Mouse (Mus musculus) thymus, postnatal 4 days (tissue): ENCODE data around the gene Pfkm.

Experiments
- DNase-seq: peaks from one replicate; pipeline ENCODE4 v3.0.0; 2021

Pfkm gene

DNA sequence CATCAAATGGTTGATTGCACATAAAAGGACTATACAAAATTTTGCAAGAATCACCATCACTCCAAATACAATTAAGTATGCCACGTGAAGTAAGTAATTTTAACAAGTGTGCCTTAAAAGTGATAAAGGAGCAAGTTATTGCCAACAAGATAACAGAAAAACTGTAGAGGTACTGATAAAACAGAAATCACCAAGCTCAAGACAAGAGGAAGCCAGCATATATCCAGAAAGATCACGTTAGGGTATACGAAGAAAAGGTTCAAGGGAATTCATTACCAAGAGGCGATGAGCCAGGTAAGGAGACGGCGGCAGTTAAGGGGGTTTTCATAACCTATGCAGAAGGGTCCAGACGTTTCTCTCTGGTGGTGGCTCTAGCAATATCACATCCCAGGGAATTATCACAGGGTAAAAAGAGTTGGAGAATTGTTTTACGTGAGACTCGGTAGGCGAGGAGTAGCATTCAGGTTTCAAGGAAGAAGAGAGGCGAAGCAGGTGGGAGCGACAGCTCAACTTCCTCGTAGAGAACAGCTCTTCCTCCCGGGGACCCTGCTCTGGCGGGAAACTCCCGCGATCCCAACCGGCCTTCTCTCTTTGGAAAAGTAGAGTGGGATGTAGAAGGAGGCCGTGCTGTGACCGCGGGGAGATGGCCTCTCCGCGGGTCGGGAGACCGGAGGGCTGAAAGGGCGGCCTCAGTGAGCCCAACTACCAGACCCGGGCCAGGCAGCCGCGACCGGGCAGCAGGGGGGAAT, at the start of gene Pfkm:
Gene Pfkm (plus strand): TSS at position 218 of the 749 bp plus-strand sequence.
- DNase-seq = no peak

DNA sequence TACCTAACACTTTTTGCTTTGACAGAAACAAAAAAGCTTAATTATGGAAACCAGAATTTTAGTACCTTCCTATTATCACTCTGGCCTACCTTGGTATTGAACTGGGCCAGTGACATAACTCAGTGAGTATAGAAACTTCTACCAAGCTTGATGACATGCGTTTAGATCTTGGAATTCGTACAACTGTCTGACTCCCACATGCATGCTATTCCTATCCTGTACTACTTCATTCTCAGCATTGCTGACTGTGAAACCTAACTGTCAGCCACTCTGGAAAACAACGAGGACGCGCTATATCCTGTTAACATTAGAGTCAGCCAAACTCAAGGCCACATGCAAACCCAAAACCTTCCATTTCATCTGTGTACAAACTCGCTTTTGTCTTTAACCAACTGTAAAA, 48.4 kb upstream of the Pfkm start:
- no peak for DNase-seq

DNA sequence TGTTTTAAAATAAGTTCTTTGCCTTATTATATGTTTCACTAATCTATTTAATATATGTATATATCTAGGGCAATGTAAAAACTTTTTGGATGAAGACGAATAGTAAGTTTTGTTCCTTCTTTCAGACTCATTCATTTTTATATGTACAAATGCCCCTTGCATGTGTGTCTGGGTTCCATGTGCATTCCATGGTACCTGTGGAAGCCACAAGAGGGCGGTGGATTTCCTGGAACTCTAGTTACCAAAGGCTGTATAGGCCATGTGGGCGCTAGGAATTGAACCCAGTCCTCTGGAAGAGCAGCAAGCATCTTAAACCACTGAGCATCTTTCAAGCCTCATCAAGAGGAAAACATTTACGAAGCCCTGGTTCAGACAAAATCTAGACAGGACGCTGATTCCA, 48.0 kb upstream of the Pfkm start:
- DNase-seq = peak; percentile 20

DNA sequence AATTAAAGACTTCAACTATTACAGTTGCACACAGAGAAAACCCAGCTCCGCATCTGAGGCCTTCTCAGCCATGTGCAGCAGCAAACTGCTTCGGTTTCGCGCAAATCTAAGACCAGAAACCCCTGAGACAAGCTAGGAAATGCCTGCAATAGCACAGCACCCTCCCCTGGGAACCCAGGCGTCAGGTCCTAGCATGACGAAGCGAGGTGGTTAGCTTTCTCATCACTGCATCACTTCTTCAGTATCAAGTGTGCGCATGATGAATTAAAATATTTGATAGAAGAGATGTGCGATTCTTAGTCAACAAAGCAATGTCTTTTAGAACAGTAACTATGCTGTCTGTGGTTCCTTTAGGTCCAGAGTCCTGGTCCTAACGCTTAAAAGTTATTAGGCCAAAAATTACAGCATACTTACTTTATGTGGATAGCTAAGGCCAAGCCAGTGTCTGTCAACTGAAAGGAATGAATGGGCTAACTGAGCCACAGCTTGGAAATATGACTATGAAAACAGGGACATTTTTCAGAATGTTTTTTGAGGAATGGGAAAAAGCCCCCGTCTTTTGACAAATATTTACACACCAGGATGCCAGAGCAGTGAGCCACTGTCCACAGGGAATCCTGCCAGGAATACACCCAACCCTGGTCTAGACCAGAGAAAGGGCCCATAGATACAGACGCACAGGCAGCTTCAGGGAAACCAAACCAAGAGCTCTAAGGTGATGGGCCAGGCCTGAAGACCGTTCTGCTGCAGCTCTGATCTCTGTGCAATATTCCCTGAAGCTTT, 43.3 kb upstream of the Pfkm start:
- no peak for DNase-seq

DNA sequence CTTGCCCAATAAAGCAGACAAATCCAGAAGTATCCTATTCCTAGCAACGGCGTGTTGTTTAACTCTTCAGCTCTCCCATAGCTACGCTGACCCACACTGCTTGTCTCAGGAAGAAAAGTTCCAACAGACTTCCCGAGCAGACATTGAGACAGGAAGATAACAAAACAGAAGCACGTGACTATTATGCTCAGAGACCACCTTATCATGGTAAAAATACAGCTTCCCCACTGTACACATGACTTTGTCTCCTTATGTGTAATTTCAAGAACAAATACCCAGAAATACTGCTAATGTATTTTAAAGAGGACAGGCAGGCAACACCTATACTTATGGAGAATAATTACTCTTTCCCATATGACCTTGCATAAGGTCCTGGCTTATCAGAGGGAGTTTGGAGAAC, 40.7 kb upstream of the Pfkm start:
- no peak for DNase-seq

DNA sequence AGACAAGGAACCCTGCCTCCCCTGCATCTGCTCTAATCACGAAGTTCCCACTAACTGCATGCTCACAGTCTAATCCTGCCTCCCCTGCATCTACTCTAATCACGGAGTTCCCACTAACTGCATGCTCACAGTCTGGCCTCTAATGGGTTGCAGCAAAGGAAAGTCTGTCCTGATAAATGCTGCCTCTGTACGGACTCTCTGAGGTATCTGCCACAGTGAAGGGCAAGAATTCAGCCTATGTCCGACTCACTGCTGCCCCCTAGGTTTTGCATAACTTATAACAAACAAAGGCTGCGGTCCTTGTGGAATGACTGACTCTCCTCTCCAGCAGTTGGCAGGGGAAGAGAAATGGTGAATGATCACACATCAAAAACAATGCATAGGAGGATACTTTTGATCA, 37.1 kb upstream of the Pfkm start:
- DNase-seq = peak; percentile 53

DNA sequence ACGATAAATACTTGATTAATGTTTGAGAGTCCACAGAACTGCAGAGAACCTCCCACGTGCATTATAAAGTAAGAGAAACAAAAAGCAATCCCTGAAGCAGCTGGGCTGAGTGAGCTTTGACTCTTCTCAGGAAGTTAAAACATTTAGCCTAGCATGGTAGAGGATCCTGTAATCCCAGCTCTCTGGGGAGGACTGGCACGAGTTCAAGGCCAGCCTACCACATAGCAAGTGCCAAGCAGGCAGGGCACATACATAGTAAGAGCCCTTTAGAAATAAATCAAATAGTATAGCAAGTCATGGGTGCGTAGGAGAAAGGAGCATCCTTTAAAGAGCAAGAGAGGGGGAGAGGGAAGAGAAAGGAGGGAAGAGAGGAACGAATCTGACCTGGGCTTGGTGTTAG, 26.5 kb upstream of the Pfkm start:
- DNase-seq = no peak

DNA sequence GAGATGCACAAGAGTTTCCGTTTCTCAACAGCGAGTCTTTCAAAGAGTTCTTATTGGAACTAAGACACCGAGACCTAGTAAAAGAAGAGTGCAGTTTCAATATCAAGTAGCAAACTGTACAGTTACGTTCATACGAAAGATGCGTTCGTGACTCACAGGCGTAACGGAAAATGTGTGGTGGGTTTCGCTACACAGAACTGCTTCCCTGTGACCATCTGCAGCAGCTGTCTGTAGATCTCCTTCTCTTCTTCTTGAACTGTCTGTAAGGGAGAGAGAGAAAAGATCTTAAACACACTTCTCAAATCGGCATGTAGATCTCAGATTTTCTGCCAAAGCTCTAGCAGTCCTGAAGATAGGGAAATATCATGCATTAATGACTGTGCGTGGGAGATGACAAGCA, 25.8 kb upstream of the Pfkm start:
- peak; percentile 56 for DNase-seq

DNA sequence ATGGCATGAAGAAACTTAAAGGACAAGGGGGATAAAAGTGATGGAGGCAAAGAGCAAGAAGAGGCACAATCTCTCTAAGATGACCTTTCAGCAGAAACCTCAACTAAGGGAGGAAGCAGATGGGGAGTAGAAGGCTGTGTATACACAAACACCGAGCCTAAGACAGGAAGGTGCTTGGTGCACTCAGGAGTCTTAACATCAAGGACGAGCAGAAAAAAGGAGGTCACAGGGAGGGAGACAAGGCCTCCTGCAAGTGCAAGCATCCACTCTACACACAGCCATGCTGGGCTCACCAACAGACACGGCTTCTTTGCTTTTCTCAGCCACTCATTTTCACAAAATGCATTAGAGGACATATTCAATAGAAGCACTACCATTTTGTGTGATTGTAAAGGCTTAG, 24.9 kb upstream of the Pfkm start:
- peak; percentile 62 for DNase-seq

DNA sequence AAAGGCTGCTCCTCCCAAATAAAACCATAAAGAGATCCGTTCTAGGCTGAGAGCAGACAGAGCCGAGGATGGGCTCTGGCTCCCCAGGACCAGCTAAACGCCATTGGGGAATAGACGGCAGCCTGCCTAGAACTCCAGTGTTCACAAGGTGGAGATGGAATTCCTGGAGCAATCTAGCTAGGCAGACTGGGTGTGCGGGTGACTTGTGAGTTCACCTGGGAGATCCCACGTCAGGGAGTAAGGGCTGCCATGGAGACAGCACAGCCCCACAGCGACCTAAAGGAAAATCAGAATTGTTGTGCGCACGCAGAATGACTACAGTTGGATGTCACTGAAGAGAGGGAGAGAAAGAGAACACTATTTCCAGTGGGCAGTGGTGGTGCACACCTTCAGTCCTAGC, 23.9 kb upstream of the Pfkm start:
- DNase-seq = peak; percentile 29

DNA sequence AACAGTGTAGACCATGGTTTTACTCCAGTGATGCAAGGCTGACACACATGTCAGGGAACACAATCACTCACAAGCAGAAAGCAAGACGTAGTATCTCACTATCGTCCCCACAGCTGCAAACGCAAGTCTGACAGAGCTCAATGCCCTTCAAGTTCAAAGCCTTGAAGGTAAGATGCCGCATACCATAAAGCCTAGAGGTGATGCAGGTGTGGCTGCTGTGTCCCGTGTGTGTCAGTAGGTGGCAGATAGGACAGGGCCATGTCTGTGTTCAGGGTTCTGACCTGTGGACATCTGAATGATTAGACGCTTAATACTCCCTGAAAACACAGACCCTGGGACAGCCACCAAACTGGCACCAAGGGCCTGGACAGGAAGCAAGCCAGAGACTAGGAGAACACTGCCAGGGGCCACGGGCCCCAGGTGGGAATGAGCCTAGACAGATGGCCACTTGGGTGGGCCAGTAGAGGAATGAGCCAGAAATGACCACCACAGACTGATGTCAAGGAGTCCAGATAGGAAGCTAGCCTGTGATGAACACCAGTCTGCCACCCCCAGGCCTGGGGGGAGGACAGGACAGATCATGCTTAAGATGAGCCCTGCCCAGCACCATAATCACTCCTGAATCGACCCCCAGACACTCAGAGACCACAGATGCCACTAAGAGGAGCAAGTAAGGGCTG, 22.7 kb upstream of the Pfkm start:
- peak; percentile 65 for DNase-seq

DNA sequence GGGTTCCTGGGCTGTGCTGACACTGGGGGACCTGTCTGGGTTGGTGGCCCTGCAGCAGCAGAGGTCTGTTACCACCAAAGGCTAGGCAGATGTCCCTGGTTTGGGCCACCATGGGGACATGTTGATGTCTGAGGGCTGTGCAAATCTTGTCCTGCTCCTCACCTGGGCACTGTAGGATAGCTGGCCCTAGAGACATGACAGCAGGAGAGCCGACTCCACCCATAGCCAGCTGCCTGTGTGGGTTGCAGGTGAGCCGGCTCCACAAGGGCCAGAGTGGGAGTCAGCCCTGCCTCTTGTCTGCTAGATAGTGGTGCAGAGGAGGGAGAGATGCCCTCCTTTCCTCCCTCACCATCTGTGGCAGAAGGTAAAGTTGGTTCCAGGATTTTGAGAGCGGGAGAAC, 22.0 kb upstream of the Pfkm start:
- no peak for DNase-seq

DNA sequence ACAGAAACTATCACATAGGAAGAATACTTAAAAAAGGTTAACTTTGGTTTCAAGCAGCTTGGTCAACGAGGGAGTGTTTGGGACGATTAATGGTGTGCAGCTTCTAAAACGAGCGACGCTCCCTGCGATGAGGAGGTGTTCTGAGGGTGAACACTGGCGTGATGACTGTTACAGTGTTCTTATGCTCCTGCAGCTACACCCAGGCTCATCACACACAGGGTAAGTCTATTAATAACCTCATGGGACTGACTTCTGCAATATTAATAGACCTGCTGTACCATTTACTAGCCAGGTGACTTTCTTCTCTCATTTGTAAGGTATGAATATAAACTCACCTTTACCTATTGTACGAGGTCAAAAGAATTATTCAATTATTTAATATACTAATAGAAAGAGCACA, 17.9 kb upstream of the Pfkm start:
- no peak for DNase-seq

DNA sequence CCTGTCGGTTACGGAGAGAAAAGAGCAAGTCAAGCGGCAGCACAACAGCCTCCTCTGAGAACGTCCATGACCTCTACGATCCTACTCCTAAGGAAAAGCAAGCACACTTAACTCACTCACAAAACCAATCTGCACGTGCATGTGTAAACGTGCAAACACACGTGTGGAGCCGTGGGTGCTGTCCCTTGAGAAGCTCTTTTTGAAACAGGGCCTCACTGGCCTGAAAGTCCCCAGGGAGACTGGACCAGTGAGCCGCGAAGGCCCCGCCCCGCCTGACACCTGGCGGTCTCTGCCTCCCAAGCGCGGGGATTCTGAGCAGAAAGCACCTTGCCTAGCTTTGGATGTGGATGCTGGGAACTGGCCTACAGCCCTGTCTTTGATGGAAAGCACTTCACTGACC, 17.4 kb upstream of the Pfkm start:
- DNase-seq = no peak

DNA sequence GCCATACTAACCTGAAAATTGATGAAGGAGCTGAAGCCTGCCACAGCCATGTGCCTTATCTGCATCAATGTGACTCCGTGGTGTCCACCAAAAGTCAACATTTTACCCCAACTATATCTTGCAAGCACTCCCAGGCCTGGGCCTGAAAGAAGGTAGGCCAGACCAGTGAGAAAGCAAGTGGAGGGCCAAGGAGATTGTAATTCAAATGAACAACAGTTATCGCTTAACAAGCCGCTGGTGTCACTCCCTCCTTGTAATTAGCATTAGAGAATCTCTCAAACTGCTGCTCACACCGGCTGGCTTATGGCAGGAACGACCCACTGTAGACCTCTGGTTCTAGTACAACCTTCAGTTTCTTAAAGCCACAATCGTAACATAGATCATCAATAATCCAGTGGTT, 15.5 kb upstream of the Pfkm start:
- no peak for DNase-seq

DNA sequence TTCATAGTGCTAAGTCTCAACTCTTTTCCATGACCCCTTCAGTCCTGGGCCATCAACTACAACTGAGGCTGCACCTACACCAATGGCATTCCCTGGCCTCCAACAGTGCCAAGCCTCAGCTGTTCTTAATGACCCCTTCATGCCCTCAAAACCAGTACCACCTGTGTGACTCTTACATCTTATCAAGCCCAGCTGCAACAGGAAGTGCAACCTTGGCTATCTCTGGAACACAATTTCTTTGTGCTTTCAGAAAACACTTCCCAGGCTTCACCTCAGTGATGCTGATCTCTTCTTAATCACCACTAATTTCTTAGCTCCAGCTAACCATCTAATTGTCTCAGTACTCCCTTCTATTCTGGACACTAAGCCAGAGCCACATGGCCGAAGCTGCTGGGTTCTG, 3.5 kb upstream of the Pfkm start:
- DNase-seq = peak; percentile 30

DNA sequence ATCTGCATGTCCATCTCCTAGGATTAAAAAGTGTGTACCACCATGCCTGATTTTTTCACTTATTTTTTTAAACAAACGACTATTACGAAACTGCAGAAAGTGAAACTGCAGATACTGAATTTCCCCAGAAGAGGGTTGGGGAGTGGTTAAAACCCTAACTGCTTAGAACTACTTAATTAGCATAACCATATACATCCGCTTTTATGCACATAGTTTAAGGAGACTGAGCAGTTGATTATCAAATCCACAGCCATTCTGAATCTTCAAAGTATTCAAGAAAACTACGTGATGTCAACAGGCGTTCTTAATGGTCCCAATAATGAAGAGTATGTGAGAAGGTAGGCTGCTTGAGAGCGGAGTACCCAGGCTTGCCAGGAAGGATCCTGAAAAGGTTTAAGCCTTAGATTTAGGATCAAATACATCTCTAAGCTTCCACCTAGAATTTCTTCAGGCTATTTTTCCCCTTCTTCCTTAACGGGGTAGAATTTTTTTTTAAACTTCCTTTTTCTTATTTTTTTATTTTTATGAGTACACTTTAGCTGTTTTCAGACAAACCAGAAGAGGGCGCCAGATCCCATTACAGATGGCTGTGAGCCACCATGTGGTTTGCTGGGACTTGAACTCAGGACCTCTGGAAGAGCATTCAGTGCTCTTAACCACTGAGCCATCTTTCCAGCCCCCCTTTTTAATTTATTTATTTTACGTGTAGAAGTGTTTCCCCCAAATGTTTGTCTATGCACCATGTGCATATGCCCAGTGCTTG, 2.8 kb upstream of the Pfkm start:
- peak; percentile 68 for DNase-seq

DNA sequence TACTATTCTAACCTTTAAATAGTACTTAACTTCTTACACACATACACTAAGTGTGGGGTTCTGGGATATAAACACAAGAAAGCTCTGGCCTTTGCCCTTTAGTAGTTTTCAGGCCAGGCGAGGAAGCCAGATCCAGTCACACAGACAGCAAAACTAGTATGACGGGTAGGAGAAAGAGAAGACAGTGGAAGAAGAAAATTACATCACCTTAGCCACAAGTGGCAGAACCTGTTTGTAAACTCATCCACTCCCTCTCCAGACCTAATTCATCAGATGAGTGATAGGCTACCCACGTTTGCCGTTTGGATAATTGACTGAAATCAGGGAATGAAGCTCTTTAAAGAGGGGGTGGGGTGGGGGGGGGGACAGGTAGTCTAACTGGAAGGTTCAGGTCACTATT, 548 bp upstream of the Pfkm start:
- no peak for DNase-seq

DNA sequence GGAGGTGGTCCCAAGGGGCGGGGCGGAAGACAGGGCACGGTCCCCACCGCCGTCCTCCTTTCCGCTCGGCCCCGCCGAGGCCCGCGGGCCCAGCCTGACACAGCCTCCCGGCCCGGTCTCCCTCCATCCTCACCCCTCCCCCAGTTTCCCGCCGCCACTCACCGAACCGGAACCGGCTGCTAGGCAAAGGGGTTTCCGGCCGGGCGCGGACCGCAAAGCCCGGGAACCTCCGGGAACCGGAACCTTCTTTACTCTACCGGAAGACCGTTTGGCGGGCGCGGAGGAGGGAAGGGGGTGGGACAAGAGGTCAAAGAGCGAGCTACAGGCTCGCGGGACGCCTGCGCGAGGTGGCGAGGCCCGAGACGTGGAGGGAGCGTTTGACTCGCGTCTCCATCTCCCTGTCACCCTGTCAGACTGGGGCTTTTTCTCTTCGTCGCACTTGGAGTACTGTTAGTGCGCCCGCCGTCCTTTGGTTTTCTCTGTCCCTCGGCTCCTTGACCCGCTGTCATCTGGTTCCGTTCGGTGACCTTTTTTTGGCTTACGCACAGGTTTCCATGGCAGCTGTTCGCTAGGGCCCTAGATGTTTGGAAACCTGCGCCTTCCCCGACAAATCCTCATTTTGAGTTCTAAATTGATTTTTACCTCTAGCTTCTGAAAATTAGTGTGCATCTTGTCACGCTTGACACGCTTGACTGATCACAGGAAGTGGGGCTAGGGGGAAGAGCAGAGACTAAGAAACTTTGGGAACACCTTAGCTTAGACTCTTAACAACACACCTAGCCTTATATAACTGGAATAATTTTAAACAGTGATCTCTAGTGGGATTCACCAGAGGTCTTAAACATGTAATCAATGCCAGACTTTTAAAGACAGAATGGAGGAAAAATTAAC, 977 bp downstream of the Pfkm start, which contains the start of gene Senp1:
Gene Senp1 (minus strand): TSS at position 624 of the 891 bp plus-strand sequence.
- DNase-seq = peak; percentile 90

DNA sequence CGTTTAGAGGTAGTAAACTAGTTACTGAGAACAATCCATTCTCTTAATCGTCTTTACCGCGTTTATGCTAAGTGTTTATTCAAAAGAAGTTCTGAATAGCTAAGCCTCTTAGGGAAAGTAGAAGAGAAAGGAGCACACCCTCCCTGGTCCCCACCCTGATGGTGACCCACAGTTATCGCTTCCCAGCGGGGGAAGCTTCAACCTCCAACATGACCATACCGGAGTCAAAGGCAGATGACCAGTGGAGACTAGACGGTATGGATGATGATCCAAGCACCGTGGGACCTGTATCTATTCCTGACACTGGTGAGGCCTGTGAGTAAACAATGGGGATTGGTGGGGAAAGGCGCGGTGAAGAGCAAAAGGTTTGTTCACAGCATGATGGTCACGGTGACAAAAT, 2.5 kb downstream of the Pfkm start:
- DNase-seq = no peak

DNA sequence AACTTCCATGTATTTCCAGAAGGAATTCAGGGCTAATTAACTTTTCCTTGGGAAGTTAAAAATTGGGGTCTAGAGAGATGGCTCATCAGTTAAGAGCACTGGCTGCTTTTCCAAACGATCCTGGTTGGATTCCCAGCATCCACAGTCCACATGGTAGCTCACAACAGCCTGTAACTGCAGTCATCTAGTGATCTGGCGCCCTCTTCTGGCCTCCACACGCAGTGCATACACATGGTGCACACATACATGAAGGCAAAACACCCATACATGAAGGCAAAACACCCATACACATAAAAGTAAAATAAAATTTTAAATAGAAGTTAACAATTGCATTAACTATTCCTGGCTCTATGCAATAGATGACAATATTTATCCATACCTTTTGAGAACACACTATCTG, 4.6 kb downstream of the Pfkm start:
- DNase-seq = peak; percentile 60

DNA sequence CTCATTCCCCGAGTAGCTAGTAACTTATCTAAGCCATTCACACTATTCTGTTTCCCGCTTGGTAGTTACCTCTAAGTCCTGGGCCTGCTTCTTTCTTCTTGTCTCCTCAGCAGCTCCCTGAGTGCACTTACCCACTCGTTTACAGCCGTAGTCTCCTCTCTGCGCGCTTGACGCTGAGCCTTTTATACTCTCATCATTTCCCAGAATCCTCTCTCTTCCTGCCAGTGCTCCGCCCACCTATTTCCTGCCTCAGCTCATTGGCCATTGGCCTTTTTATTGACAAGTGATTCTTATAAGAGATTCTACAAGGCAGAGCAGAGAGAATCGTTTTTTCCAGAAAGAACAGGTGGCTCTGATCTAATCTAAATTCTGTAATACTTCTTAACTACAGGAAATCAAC, 6.1 kb downstream of the Pfkm start:
- no peak for DNase-seq
